26 mouse cellular contexts compared by ENCODE assay signal in the genomic region with DNA sequence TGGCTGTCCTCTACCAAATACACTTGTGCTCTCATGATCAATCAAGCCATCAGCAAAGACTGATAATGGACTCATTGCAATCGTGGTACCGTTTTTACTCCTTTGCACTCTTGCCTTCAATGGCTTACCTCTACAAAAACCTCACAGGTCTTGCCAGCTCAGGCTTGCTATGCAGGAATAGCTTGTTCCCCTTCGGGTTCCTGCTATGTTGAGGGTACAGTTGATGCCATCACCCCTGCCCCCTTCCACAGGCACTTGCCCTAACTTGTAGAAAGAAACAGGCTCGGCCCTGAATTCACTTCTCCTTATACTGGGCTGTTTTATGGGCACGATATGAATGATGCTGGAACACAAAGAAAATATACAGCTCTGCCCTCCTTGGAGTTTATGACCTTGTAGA. TPM values are rescaled to one million over a fixed set of nuclear protein-coding genes. Genes with fewer than 3 reads are reported as not detected.
DNase-seq lines count a peak whose midpoint lies in the region; ATAC-seq and TF ChIP-seq lines count a peak whose summit lies in the region.
"Had no signal": no experiment of that assay in that cellular context is flagged by ENCODE, and none has a peak within 500 bp of the region (broad histone marks: within the 10 kb centered on the region; RNA-seq: fewer than 3 reads in every experiment).

No protein-coding gene starts in this region.

- no peaks in the 10 kb centered on the region for H3K36me3 ChIP-seq in midbrain, embryonic 11.5 days (ENCODE audit: control insufficient read depth, insufficient read depth, low read length)
- H3K36me3 ChIP-seq in midbrain, postnatal 0 days (ENCODE audit: insufficient read depth, low read length), result no peaks in the 10 kb centered on the region
- H3K36me3 ChIP-seq in stomach, embryonic 16.5 days (ENCODE audit: control insufficient read depth, insufficient read depth, low read length), result no peaks in the 10 kb centered on the region
- no peaks in the 10 kb centered on the region for H3K36me3 ChIP-seq in stomach, postnatal 0 days (ENCODE audit: control insufficient read depth, insufficient read depth, low read length)
- H3K36me3 ChIP-seq: embryonic facial prominence, embryonic 13.5 days; embryonic facial prominence, embryonic 15.5 days; forebrain, embryonic 10.5 days; forebrain, embryonic 12.5 days had no signal

- no peak overlapping the region for H3K4me2 ChIP-seq in midbrain, embryonic 11.5 days
- no peak overlapping the region for H3K4me2 ChIP-seq in midbrain, postnatal 0 days (ENCODE audit: low read depth, low read length, poor library complexity, severe bottlenecking)
- H3K4me2 ChIP-seq in stomach, embryonic 16.5 days (ENCODE audit: low read depth, low read length), result no peak overlapping the region
- H3K4me2 ChIP-seq in stomach, postnatal 0 days (replicated peaks; ENCODE audit: low read depth), result no peak overlapping the region
- H3K4me2 ChIP-seq: embryonic facial prominence, embryonic 13.5 days; embryonic facial prominence, embryonic 15.5 days; forebrain, embryonic 12.5 days had no signal

- no peak for TF ChIP-seq CTCF in midbrain, postnatal 0 days (IDR thresholded peaks at IDR 0.05)
- no peak for TF ChIP-seq CTCF in stomach, postnatal 0 days (IDR thresholded peaks at IDR 0.05; ENCODE audit: low read depth)

- H3K4me3 ChIP-seq in midbrain, embryonic 11.5 days (ENCODE audit: low read depth, low read length), result no peak overlapping the region
- no peak overlapping the region for H3K4me3 ChIP-seq in midbrain, postnatal 0 days (ENCODE audit: low read depth, low read length)
- no peak overlapping the region for H3K4me3 ChIP-seq in stomach, embryonic 16.5 days (replicated peaks; ENCODE audit: low read length)
- no peak overlapping the region for H3K4me3 ChIP-seq in stomach, postnatal 0 days (ENCODE audit: low read depth, low read length)
- H3K4me3 ChIP-seq: embryonic facial prominence, embryonic 13.5 days; embryonic facial prominence, embryonic 15.5 days; erythroblast, embryonic 14.5 days; forebrain, embryonic 10.5 days; forebrain, embryonic 12.5 days had no signal

- H3K4me1 ChIP-seq in midbrain, embryonic 11.5 days (ENCODE audit: control insufficient read depth, insufficient read depth, low read length), result no peaks in the 10 kb centered on the region
- no peaks in the 10 kb centered on the region for H3K4me1 ChIP-seq in midbrain, postnatal 0 days (ENCODE audit: insufficient read depth, low read length)
- no peaks in the 10 kb centered on the region for H3K4me1 ChIP-seq in stomach, embryonic 16.5 days (ENCODE audit: control insufficient read depth, insufficient read depth, low read length)
- H3K4me1 ChIP-seq in stomach, postnatal 0 days (replicated peaks; ENCODE audit: control insufficient read depth, insufficient read depth), result no peaks in the 10 kb centered on the region; the same call in 1 of the 2 replicates
- H3K4me1 ChIP-seq: embryonic facial prominence, embryonic 13.5 days; embryonic facial prominence, embryonic 15.5 days; forebrain, embryonic 10.5 days; forebrain, embryonic 12.5 days had no signal

- H3K9ac ChIP-seq in midbrain, embryonic 11.5 days (ENCODE audit: low read length), result no peak overlapping the region
- H3K9ac ChIP-seq in midbrain, postnatal 0 days (replicated peaks; ENCODE audit: low read length, poor library complexity, severe bottlenecking), result no peak overlapping the region
- no peak overlapping the region for H3K9ac ChIP-seq in stomach, embryonic 16.5 days (ENCODE audit: low read length)
- no peak overlapping the region for H3K9ac ChIP-seq in stomach, postnatal 0 days (ENCODE audit: low read length)
- H3K9ac ChIP-seq: embryonic facial prominence, embryonic 13.5 days; embryonic facial prominence, embryonic 15.5 days; forebrain, embryonic 12.5 days had no signal

- peak; percentile 53 for DNase-seq in midbrain, embryonic 11.5 days (ENCODE audit: low spot score, missing footprints)
- no peak for DNase-seq in midbrain, postnatal 0 days (ENCODE audit: low spot score)
- DNase-seq in urinary bladder, postnatal 25 days (ENCODE audit: low spot score), result peak; percentile 58
- DNase-seq in urinary bladder, postnatal 10 days (ENCODE audit: low spot score), result no peak
- DNase-seq in stomach, postnatal 0 days (ENCODE audit: low spot score), result peak; percentile 11
- DNase-seq in left cerebral cortex, postnatal 14 days (ENCODE audit: low spot score in 2 of 2), result no peak
- DNase-seq: adrenal gland, adult 2 months; adrenal gland, postnatal 10 days; adrenal gland, postnatal 25 days; cerebellum, adult 11 months; cerebellum, adult 18-20 months; cerebellum, adult 8-10 months; cerebellum, adult 9-11 months; cerebellum, postnatal 14 days; cerebellum, postnatal 36 days; embryo, embryonic 11 days had no signal

- intact Hi-C loops in left cerebral cortex, postnatal 14 days (cut with DNase I), result no loop called here

- ATAC-seq in midbrain, embryonic 11.5 days (ENCODE audit: low FRiP score), result no peak
- ATAC-seq in midbrain, postnatal 0 days (ENCODE audit: low FRiP score), result no peak
- no peak for ATAC-seq in stomach, embryonic 16.5 days (ENCODE audit: insufficient read depth, low FRiP score)
- no peak for ATAC-seq in stomach, postnatal 0 days (ENCODE audit: low FRiP score, low TSS enrichment)
- ATAC-seq: forebrain, embryonic 14.5 days had no signal

- H3K9me3 ChIP-seq in midbrain, embryonic 11.5 days (ENCODE audit: control insufficient read depth, low read length), result no peaks in the 10 kb centered on the region
- H3K9me3 ChIP-seq in midbrain, postnatal 0 days (ENCODE audit: low read length), result no peaks in the 10 kb centered on the region
- H3K9me3 ChIP-seq in stomach, embryonic 16.5 days (replicated peaks; ENCODE audit: control insufficient read depth, low read length), result no peaks in the 10 kb centered on the region
- no peaks in the 10 kb centered on the region for H3K9me3 ChIP-seq in stomach, postnatal 0 days (ENCODE audit: control insufficient read depth, low read length)
- H3K9me3 ChIP-seq: embryonic facial prominence, embryonic 13.5 days; embryonic facial prominence, embryonic 15.5 days; forebrain, embryonic 10.5 days; forebrain, embryonic 12.5 days had no signal

- 82% methylated on average over 5 of the region's 5 CpGs for WGBS in midbrain, embryonic 11.5 days
- WGBS in midbrain, postnatal 0 days, result 85% methylated on average over 5 of the region's 5 CpGs
- WGBS in stomach, embryonic 16.5 days, result 74% methylated on average over 5 of the region's 5 CpGs
- 68% methylated on average over 5 of the region's 5 CpGs for WGBS in stomach, postnatal 0 days

- TF ChIP-seq EP300 in stomach, postnatal 0 days (optimal IDR thresholded peaks at IDR 0.05), result peak; percentile 68

- no peak overlapping the region for H3K27ac ChIP-seq in midbrain, embryonic 11.5 days (ENCODE audit: low read depth, low read length)
- no peak overlapping the region for H3K27ac ChIP-seq in midbrain, postnatal 0 days (ENCODE audit: low read depth, low read length)
- peak overlapping the region; percentile 27; the same call in 1 of the 2 replicates for H3K27ac ChIP-seq in stomach, embryonic 16.5 days (ENCODE audit: low read length)
- no peak overlapping the region for H3K27ac ChIP-seq in stomach, postnatal 0 days (replicated peaks)
- H3K27ac ChIP-seq: embryonic facial prominence, embryonic 13.5 days; embryonic facial prominence, embryonic 15.5 days; forebrain, embryonic 10.5 days; forebrain, embryonic 12.5 days had no signal

- no peaks in the 10 kb centered on the region for H3K27me3 ChIP-seq in midbrain, embryonic 11.5 days (ENCODE audit: control insufficient read depth, insufficient read depth, low read length)
- no peaks in the 10 kb centered on the region for H3K27me3 ChIP-seq in midbrain, postnatal 0 days (ENCODE audit: insufficient read depth, low read length)
- no peaks in the 10 kb centered on the region for H3K27me3 ChIP-seq in stomach, embryonic 16.5 days (ENCODE audit: control insufficient read depth, insufficient read depth, low read length)
- no peaks in the 10 kb centered on the region for H3K27me3 ChIP-seq in stomach, postnatal 0 days (ENCODE audit: control insufficient read depth, insufficient read depth, low read length)
- H3K27me3 ChIP-seq: embryonic facial prominence, embryonic 13.5 days; embryonic facial prominence, embryonic 15.5 days; forebrain, embryonic 12.5 days had no signal

RNA-seq across cellular contexts. Expression of gene Alk, which starts 41.7 kb away (rescaled TPM):
- polyA plus RNA-seq in midbrain, embryonic 11.5 days (2014; fragmentation: Nextera tagmentation; extraction: Ambion mirVana), result 0.18 TPM in 2 replicates
- 17.6 and 33.0 TPM in 2 replicates for total RNA-seq in midbrain, postnatal 0 days (2014; rRNA removed)
- polyA plus RNA-seq in midbrain, postnatal 0 days (2015; fragmentation: Nextera tagmentation; extraction: Ambion mirVana), result 3.6 and 5.2 TPM in 2 replicates
- 1.5 and 1.9 TPM in 2 replicates for polyA plus RNA-seq in stomach, embryonic 16.5 days (2015; fragmentation: Nextera tagmentation; extraction: Ambion mirVana)
- 0.42 and 0.61 TPM in 2 replicates for polyA plus RNA-seq in stomach, postnatal 0 days (2015; fragmentation: Nextera tagmentation; extraction: Ambion mirVana)
- 1 to 10 TPM; 6.8 to 7.9 TPM for total RNA-seq in left cerebral cortex, postnatal 14 days (2021)
- total RNA-seq: common myeloid progenitor, adult 5-6 weeks; MEL had no signal
- polyA plus RNA-seq: C2C12; erythroblast, embryonic 14.5 days had no signal

Comparison
In these comparisons a context has a peak if more than half of its experiments do, and no peak if none do; other contexts are left out.
1. DNase-seq: peak in midbrain, embryonic 11.5 days (single experiment), urinary bladder, postnatal 25 days (single experiment) and stomach, postnatal 0 days (single experiment); none in midbrain, postnatal 0 days (single experiment), urinary bladder, postnatal 10 days (single experiment) and left cerebral cortex, postnatal 14 days (0 of 2).